Mouse (Mus musculus) liver, adult 2 months (tissue): ENCODE data around the gene Gabrb3.

ENCODE experiments used
- CTCF ChIP-seq: fragments of 200-500 bp; IDR thresholded peaks from 2 replicates; pipeline ENCODE4 v1.5.1; 2011; ENCODE audit warnings: low read depth, low read length, control low read depth
- POLR2A ChIP-seq: fragments of 200-500 bp; IDR thresholded peaks from 2 replicates; pipeline ENCODE4 v1.6.1; 2011; ENCODE audit warnings: low read length, control low read depth; ENCODE audit not compliant: insufficient read depth; ENCODE audit errors: extremely low read depth

DNA sequence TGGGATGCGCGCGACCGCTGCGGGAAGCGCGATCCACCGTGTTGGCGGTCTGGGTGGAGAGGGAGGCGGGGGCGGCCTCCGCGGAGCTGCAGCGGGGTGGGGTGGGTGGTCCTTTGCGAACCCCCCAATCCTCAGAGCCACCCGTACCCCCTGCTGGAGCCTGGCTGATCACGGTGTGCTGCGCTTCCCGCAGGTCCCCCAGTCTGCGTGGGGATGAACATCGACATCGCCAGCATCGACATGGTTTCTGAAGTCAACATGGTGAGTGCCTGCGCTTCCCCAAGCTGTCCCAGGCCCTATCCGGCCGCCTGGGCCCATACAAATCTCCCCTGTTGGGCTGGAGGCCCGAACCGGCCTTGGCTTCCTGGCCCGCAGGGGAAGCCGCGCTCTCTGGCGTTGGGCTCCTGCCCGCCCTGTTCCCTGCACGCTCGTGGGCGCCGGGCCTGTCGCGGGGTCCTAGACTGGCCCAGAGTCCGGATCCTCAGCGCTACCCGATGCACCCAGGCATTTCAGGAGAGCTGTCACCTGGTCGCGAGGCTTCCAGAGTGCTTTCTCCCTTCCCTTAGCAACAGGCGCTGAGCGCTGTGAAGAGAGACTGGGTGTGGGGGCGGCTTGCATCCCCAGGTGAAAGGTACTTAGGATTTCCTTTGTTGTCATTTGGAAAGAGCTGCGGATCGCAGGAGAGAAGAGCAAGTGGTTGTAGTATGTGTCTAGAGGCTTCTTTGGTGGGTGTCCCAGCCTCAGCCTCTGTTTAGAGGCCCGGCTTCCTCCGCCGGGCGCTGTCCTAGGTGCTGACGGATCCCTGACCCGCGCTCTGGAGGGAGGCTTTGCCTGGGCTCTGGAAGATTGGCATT is 172.3 kb downstream of the Gabrb3 start:
- TF ChIP-seq POLR2A: no peak
- TF ChIP-seq CTCF: no peak
